Mouse (Mus musculus): ENCODE results near the gene Klf6. TPM values are rescaled to one million over a fixed set of nuclear protein-coding genes. Genes with fewer than 3 reads are reported as not detected.
A peak's percentile ranks its signal among the peaks of the same experiment; 100 is the strongest.

Klf6 gene
- total RNA-seq, 4 experiments from 2014 or later = 36.0 to 49.3 (median 42.0) TPM

DNA sequence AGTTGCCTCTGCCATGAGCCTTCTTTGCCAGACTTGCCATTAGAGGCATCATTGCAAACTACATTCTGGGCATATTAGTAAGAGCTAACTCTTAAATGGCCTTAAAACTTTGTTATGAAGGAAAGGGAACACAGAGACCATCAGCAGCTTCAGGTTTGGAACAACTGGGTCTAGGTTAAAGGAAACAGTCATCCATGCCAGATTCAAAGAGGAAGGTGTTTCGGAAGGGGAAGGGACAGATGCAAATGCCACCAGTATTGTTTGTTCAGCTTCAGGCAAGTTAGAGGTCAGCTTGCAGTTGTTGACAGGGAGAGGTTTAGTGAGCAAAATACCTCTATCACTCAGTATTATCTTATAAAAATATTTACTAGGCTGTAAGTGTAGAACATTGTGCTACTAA, 37.7 kb downstream of the Klf6 start:
- DNase-seq (ENCODE audit: low spot score) = peak; percentile 33

DNA sequence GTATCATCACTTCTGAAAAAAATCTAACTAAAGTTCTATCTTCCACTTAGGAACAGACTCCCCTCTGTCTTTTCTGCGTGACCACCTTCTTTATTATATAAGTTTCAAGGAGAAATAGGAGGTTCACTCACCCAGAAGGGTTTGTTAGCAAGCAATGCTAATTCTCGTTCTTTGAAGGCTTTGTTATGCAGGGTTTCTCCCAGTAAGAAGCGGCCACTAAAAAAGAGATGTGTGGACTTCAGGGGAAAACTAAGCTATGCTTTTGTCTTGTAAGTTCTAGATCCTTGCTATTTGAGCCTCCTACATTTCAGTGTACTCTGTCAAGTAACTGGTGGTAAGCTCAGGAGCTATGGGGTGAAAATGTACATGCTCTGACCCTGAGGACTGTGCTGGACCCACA, 38.4 kb downstream of the Klf6 start:
- DNase-seq (ENCODE audit: low spot score) = no peak

DNA sequence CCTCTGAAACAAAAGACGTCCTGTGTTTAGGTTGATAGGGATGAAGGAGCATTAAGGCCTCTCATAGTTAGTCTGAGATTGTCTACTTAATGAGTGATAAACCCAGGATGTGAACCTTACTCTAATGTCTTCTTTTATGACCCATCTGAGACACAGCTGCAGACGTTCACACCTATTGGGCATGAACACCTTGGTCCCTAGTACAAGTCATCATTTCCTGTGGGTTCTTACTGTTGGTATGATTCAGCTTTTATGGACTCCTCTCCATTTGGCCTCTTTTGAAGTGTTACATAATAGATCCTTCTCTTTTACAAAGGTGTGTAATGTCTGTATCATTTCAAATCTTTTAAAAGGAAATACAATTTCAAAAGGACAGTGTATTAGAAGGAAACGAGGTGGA, 51.9 kb downstream of the Klf6 start:
- no peak for DNase-seq (ENCODE audit: low spot score)

DNA sequence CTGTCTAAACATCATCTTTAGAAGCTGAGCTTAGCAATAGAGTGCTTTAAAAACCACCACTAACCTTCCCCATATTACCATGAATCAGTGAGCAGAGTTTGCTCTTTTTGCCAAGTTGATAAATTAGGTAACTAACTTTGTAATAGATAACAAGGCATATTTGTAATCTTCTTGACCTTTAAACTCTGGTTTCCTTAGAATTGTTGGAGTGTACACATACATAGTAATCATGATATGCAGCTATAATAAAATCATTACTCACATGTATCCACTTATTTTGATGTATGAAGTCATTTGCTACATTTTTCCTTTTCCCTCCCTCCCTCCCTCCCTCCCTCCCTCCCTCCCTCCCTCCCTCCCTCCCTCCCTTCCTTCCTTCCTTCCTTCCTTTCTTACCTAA, 56.1 kb downstream of the Klf6 start:
- DNase-seq (ENCODE audit: low spot score) = no peak

DNA sequence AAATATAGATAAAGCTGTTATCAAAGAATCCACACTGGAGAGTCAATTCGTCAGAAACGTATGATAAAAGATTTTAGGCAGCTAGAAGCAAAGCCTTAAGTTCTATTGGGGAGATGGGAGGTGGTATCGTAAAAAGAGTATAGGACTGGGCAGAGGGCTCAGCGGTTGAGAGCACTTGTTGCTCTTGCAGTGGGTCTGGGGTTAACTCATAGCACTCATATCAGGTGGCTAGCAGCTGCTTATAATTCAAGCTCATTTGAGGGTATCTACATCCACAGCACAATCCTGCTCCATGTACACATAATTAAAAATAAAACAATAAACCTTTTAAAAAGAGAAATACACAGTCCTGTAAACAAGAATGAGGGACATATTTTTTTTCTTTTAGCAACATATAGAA, 58.7 kb downstream of the Klf6 start:
- DNase-seq (ENCODE audit: low spot score) = no peak

Small RNA genes within 50 kb of the gene (microRNA-seq; reads per million reads assigned to microRNA genes)
- not detected for gene Gm26043
